Mouse (Mus musculus): Measurements from ENCODE around the gene Mapk1ip1l. TPM values are rescaled to one million over a fixed set of nuclear protein-coding genes. Genes with fewer than 3 reads are reported as not detected.

Mapk1ip1l gene
- polyA plus RNA-seq, 1 experiment from 2014 or later = 30.9 TPM

DNA sequence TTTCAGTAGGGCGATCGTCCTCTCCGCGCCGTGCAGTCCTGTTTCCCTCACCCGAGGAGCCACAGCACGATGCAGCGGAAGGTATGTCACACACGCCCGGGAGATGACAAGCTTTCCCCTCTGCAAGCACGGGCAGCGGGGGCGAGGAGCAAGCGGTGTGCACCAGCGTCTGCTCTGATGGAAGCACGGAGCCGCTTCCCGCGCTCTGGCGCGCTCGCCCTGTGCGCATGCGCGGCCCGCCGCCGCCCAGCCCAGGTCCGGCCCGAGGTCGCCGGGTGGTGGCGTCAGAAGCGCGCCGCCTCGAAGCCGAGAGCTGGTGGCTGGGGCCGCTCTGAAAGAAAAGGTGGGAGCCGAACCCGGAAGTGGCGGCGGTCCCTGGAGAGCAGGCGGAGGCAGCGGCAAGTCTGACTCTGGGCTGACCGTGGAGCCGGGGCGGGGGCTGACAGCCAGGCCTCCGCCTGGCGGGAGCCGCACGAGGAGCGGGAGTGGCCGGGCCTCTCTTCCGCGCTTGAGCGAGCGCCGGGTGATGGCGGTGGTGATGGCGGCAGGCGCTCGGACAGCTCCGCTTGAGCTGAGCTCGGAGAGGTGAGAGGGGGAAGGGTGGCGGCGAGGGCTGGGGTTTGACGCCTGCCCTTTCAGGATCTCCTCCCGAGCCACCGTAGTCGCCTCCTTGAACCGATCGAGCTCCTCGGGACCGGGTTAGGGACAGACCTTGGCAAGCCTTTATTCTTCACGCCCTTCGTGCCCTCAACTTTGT lies 21.3 kb upstream of the Mapk1ip1l start, which contains the start of the genes Wdhd1 and Socs4:
Wdhd1 (minus strand) TSS at position 221 of the 757 bp plus-strand sequence.
Socs4 (plus strand) TSS at position 295 of the 757 bp plus-strand sequence.
- peak; percentile 94 for ATAC-seq (ENCODE audit: low read depth)
- H3K4me3 ChIP-seq (ENCODE audit: low read depth, low read length) = peak within 1 kb of the TSS; percentile 98
- under 1% methylated on average over 73 of the region's 77 CpGs for WGBS (ENCODE audit: insufficient replicate concordance)
- peak within 1 kb of the TSS; percentile 96 for H3K27ac ChIP-seq (ENCODE audit: low read length)
- peak within 1 kb of the TSS; percentile 83 for H3K4me2 ChIP-seq (ENCODE audit: low read depth, low read length)
- H3K9me3 ChIP-seq (replicated peaks; ENCODE audit: control insufficient read depth, low read length) = no peaks in the 10 kb centered on the region
- H3K9ac ChIP-seq (ENCODE audit: low read depth, low read length) = peak within 1 kb of the TSS; percentile 89
- peaks cover 16% of the 10 kb centered on the region for H3K36me3 ChIP-seq (ENCODE audit: control insufficient read depth, insufficient read depth)
- no peaks in the 10 kb centered on the region for H3K27me3 ChIP-seq (ENCODE audit: control insufficient read depth, insufficient read depth, low read depth, low read length)
- H3K4me1 ChIP-seq (ENCODE audit: control insufficient read depth, low read depth, low read length) = peaks cover 11% of the 10 kb centered on the region

DNA sequence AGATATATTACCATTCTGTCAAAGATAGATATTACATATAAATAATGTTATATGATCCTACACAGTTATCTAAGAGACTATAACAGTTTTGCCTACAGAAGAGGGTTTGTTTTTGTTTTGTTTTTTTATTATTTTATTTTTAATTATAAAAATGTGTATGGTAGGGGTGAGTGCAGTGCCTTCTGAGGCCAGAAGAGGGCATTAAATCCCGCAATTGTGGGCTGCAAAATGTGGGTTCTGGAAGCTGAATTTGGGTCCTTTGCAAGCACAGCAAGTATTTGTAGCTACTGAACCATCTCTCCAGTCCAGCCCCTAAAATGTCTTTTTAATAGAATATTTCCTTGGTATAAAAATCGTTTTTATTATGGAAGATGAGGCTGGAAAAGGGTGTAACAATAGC lies 19.0 kb upstream of the Mapk1ip1l start:
- ATAC-seq (ENCODE audit: low read depth) = no peak
- Histone ChIP-seq H3K4me3 (ENCODE audit: low read depth, low read length) (no peak overlapping the region), H3K9me3 (replicated peaks; ENCODE audit: control insufficient read depth, low read length) (no peaks in the 10 kb centered on the region), H3K27ac (ENCODE audit: low read length) (no peak overlapping the region), H3K4me1 (ENCODE audit: control insufficient read depth, low read depth, low read length) (peaks cover 11% of the 10 kb centered on the region), H3K9ac (ENCODE audit: low read depth, low read length) (no peak overlapping the region), H3K36me3 (ENCODE audit: control insufficient read depth, insufficient read depth) (peaks cover 3% of the 10 kb centered on the region; the same call in 1 of the 2 replicates), H3K27me3 (ENCODE audit: control insufficient read depth, insufficient read depth, low read depth, low read length) (no peaks in the 10 kb centered on the region), H3K4me2 (ENCODE audit: low read depth, low read length) (no peak overlapping the region)
- WGBS (ENCODE audit: insufficient replicate concordance) = 71% methylated on average over 2 of the region's 2 CpGs

DNA sequence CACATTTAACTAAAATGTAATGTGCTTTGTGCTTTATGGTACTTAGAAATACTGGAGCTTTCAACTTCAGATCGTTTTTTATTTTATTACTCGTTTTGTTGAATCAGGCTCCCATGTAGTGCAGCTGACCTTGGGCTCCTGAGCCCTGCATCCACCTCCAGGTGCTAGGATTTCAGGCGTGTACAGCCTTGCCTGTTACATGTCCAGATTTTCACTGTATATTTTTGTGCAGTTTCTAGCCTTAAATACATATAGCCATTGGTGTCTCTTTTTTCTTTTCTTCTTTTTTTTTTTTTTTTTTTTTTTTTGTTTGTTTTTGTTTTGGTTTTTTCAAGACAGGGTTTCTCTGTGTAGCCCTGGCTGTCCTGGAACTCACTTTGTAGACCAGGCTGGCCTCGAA lies 16.5 kb upstream of the Mapk1ip1l start:
- H3K27ac ChIP-seq (ENCODE audit: low read length) = no peak overlapping the region
- 79% methylated on average over 4 of the region's 4 CpGs for WGBS (ENCODE audit: insufficient replicate concordance)
- no peak overlapping the region for H3K9ac ChIP-seq (ENCODE audit: low read depth, low read length)
- H3K9me3 ChIP-seq (replicated peaks; ENCODE audit: control insufficient read depth, low read length) = no peaks in the 10 kb centered on the region
- H3K36me3 ChIP-seq (ENCODE audit: control insufficient read depth, insufficient read depth) = no peaks in the 10 kb centered on the region; the same call in 1 of the 2 replicates
- no peak for ATAC-seq (ENCODE audit: low read depth)
- H3K4me2 ChIP-seq (ENCODE audit: low read depth, low read length) = no peak overlapping the region
- H3K27me3 ChIP-seq (ENCODE audit: control insufficient read depth, insufficient read depth, low read depth, low read length) = no peaks in the 10 kb centered on the region
- peaks cover 7% of the 10 kb centered on the region for H3K4me1 ChIP-seq (ENCODE audit: control insufficient read depth, low read depth, low read length)
- H3K4me3 ChIP-seq (ENCODE audit: low read depth, low read length) = no peak overlapping the region

DNA sequence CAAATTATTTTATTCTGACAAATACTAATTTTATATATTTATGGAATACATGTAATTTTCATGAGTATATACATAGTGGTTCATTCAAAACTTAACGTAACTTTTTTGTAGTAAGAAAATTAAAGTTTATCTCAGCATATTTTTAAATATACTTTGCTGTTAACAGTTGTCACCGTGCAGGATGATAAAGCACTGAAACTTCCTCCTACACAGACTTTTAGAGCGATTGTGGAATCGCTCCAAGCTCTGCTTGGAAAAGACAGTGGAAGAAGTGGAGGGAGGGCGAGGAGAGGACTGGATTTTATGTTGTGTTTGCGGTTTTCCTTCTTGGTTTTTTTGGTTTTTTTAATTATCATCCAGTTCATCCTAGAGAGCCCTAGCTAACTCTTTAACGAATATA lies 14.5 kb upstream of the Mapk1ip1l start:
- H3K27me3 ChIP-seq (ENCODE audit: control insufficient read depth, insufficient read depth, low read depth, low read length) = no peaks in the 10 kb centered on the region
- WGBS (ENCODE audit: insufficient replicate concordance) = 53% methylated on average over 7 of the region's 7 CpGs

DNA sequence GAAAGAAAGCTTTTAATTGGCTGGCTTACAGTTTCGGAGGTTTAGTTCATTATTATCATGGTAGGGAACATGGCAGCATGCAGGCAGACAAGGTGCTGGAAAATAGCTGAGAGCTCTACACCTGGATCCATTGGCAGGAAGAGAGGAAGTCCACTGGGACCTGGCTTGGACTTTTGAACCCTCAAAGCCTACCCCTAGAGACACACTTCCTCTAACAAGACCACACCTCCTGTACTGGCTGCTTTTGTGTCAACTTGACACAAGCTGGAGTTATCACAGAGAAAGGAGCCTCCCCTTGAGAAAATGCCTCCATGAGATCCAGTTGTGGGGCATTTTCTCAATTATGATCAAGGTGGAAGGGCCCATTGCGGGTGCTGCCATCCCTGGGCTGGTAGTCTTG lies 12.8 kb upstream of the Mapk1ip1l start:
- no peak overlapping the region for H3K4me3 ChIP-seq (ENCODE audit: low read depth, low read length)
- no peaks in the 10 kb centered on the region for H3K27me3 ChIP-seq (ENCODE audit: control insufficient read depth, insufficient read depth, low read depth, low read length)
- H3K27ac ChIP-seq (ENCODE audit: low read length) = peak overlapping the region; percentile 42
- H3K9ac ChIP-seq (ENCODE audit: low read depth, low read length) = no peak overlapping the region
- peaks cover 7% of the 10 kb centered on the region for H3K4me1 ChIP-seq (ENCODE audit: control insufficient read depth, low read depth, low read length)
- WGBS (ENCODE audit: insufficient replicate concordance) = 89% methylated on average over 2 of the region's 2 CpGs
- no peak for ATAC-seq (ENCODE audit: low read depth)
- H3K36me3 ChIP-seq (ENCODE audit: control insufficient read depth, insufficient read depth) = peaks cover 10% of the 10 kb centered on the region
- H3K9me3 ChIP-seq (replicated peaks; ENCODE audit: control insufficient read depth, low read length) = no peaks in the 10 kb centered on the region
- H3K4me2 ChIP-seq (ENCODE audit: low read depth, low read length) = no peak overlapping the region

More for the DNA sequence above, 14.5 kb upstream of the Mapk1ip1l start:
- H3K4me2 ChIP-seq (ENCODE audit: low read depth, low read length) = no peak overlapping the region
- no peak overlapping the region for H3K4me3 ChIP-seq (ENCODE audit: low read depth, low read length)
- peaks cover 7% of the 10 kb centered on the region for H3K4me1 ChIP-seq (ENCODE audit: control insufficient read depth, low read depth, low read length)
- H3K9ac ChIP-seq (ENCODE audit: low read depth, low read length) = no peak overlapping the region
- no peak for ATAC-seq (ENCODE audit: low read depth)
- no peaks in the 10 kb centered on the region for H3K9me3 ChIP-seq (replicated peaks; ENCODE audit: control insufficient read depth, low read length)
- no peak overlapping the region for H3K27ac ChIP-seq (ENCODE audit: low read length)
- no peaks in the 10 kb centered on the region; the same call in 1 of the 2 replicates for H3K36me3 ChIP-seq (ENCODE audit: control insufficient read depth, insufficient read depth)

DNA sequence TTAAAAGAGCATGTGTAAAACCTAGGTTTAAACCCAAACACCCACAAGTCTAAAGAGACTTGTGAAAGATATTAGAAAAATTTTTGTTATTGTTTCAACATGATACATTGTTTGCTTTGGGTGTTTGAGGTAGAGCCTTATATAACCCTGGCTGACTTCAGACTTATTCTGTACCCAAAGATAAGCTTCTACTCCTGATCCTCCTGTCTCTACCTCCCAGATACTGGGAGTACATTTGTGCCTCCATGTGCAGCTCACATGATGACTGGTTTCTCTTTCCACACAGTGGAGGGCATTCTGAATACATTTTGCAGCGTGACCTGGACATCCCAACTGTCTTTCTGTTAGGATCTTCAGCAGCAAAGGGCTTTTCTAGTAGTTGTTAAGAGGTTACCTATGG lies 11.9 kb upstream of the Mapk1ip1l start:
- peaks cover 7% of the 10 kb centered on the region for H3K4me1 ChIP-seq (ENCODE audit: control insufficient read depth, low read depth, low read length)
- ATAC-seq (ENCODE audit: low read depth) = no peak; the same call in 1 of the 2 replicates
- peaks cover 15% of the 10 kb centered on the region for H3K36me3 ChIP-seq (ENCODE audit: control insufficient read depth, insufficient read depth)
- no peak overlapping the region for H3K4me3 ChIP-seq (ENCODE audit: low read depth, low read length)
- no peak overlapping the region for H3K4me2 ChIP-seq (ENCODE audit: low read depth, low read length)
- H3K27me3 ChIP-seq (ENCODE audit: control insufficient read depth, insufficient read depth, low read depth, low read length) = no peaks in the 10 kb centered on the region
- no peak overlapping the region for H3K27ac ChIP-seq (ENCODE audit: low read length)
- no peaks in the 10 kb centered on the region for H3K9me3 ChIP-seq (replicated peaks; ENCODE audit: control insufficient read depth, low read length)
- 55% methylated on average over 1 of the region's 1 CpGs for WGBS (ENCODE audit: insufficient replicate concordance)
- no peak overlapping the region for H3K9ac ChIP-seq (ENCODE audit: low read depth, low read length)

DNA sequence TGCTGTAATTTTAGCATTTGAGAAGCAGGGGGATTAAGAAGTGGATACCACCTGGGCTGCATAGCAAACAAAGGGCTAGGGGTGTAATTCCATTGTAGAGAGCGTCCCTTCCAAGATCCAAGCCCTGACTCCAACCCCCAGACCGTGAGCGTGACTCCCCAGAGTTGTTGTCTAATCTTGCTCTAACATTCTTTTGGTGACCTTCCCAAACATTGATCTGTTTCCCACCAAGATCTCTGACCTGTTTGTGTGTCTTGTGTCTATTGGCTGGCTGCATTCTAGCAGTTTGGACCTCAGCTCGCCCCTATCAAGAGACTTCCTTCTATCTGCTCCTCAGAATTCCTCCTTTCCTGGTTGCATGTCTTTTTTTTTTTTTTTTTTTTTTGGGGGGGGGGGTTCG lies 11.0 kb upstream of the Mapk1ip1l start:
- peaks cover 15% of the 10 kb centered on the region for H3K36me3 ChIP-seq (ENCODE audit: control insufficient read depth, insufficient read depth)
- 73% methylated on average over 5 of the region's 5 CpGs for WGBS (ENCODE audit: insufficient replicate concordance)
- no peak for ATAC-seq (ENCODE audit: low read depth)
- H3K27ac ChIP-seq (ENCODE audit: low read length) = no peak overlapping the region
- H3K4me2 ChIP-seq (ENCODE audit: low read depth, low read length) = no peak overlapping the region
- no peak overlapping the region for H3K4me3 ChIP-seq (ENCODE audit: low read depth, low read length)
- no peak overlapping the region for H3K9ac ChIP-seq (ENCODE audit: low read depth, low read length)
- H3K4me1 ChIP-seq (ENCODE audit: control insufficient read depth, low read depth, low read length) = peaks cover 7% of the 10 kb centered on the region
- no peaks in the 10 kb centered on the region for H3K27me3 ChIP-seq (ENCODE audit: control insufficient read depth, insufficient read depth, low read depth, low read length)
- H3K9me3 ChIP-seq (replicated peaks; ENCODE audit: control insufficient read depth, low read length) = no peaks in the 10 kb centered on the region

DNA sequence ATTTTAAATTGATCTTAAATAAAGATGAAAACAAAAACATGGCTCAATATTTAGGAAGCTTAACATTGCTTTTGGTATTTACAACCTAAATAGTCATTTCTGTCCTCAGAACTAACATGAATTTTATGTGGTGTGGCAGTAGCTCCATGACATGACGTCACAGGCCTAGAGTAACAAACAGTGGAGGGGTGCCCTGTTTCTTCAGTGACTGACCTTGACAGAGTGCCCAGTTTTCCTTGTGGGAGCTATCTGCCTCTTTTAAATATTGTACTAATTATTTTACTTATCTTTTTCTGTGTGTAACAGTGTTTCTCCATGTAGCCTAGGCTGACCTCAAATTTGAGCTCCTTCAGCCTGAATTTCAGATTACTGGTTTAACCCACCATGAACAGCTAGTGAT lies 6.3 kb upstream of the Mapk1ip1l start:
- H3K4me2 ChIP-seq (ENCODE audit: low read depth, low read length) = no peak overlapping the region
- H3K9me3 ChIP-seq (replicated peaks; ENCODE audit: control insufficient read depth, low read length) = no peaks in the 10 kb centered on the region
- no peak for ATAC-seq (ENCODE audit: low read depth)
- H3K36me3 ChIP-seq (ENCODE audit: control insufficient read depth, insufficient read depth) = peaks cover 15% of the 10 kb centered on the region
- H3K27me3 ChIP-seq (ENCODE audit: control insufficient read depth, insufficient read depth, low read depth, low read length) = no peaks in the 10 kb centered on the region
- no peak overlapping the region for H3K9ac ChIP-seq (ENCODE audit: low read depth, low read length)
- no peak overlapping the region for H3K4me3 ChIP-seq (ENCODE audit: low read depth, low read length)
- H3K4me1 ChIP-seq (ENCODE audit: control insufficient read depth, low read depth, low read length) = peaks cover 11% of the 10 kb centered on the region
- WGBS (ENCODE audit: insufficient replicate concordance) = 70% methylated on average over 1 of the region's 1 CpGs
- no peak overlapping the region for H3K27ac ChIP-seq (ENCODE audit: low read length)

DNA sequence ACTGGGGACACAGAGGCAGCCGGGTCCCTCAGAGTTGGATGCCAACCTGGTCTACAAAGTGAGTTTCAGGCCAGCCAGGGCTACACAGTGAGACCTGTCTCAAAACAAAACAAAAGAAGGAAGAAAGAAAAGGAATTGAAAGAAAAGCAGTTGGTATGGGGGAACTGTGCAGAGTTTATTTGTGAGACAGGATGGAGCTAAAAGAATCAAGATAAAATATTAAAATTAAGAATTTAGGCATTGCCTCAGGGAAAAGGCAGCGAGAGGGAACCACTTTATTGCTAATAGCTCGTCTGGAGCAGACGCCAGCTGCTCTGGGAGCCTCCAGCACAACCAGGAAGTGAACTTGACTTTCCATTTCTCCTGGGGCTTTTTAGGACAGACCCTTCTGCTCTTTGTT lies 3.9 kb upstream of the Mapk1ip1l start:
- no peaks in the 10 kb centered on the region for H3K27me3 ChIP-seq (ENCODE audit: control insufficient read depth, insufficient read depth, low read depth, low read length)
- peak overlapping the region; percentile 70 for H3K27ac ChIP-seq (ENCODE audit: low read length)
- ATAC-seq (ENCODE audit: low read depth) = no peak
- H3K9ac ChIP-seq (ENCODE audit: low read depth, low read length) = no peak overlapping the region
- no peaks in the 10 kb centered on the region for H3K9me3 ChIP-seq (replicated peaks; ENCODE audit: control insufficient read depth, low read length)
- no peak overlapping the region for H3K4me2 ChIP-seq (ENCODE audit: low read depth, low read length)
- WGBS (ENCODE audit: insufficient replicate concordance) = 55% methylated on average over 4 of the region's 4 CpGs
- H3K36me3 ChIP-seq (ENCODE audit: control insufficient read depth, insufficient read depth) = peaks cover 13% of the 10 kb centered on the region
- peaks cover 22% of the 10 kb centered on the region for H3K4me1 ChIP-seq (ENCODE audit: control insufficient read depth, low read depth, low read length)
- H3K4me3 ChIP-seq (ENCODE audit: low read depth, low read length) = no peak overlapping the region
